Mouse (Mus musculus): ENCODE results near the gene Bcas3.

- TF ChIP-seq CTCF (IDR thresholded peaks at IDR 0.05; ENCODE audit: extremely low read depth, insufficient read depth, insufficient read length, insufficient replicate concordance) = no peak
- TF ChIP-seq POLR2A (IDR thresholded peaks at IDR 0.05; ENCODE audit: low read depth, low read length) = no peak
Measured at GRCm38 (mm10) chr11:85643479-85644000, 290.6 kb downstream of the Bcas3 start.
